Mouse (Mus musculus) heart, embryonic 14.5 days (tissue): ENCODE results near the gene Nkg7. TPM values are rescaled to one million over a fixed set of nuclear protein-coding genes. Genes with fewer than 3 reads are reported as not detected.

Experiments used
- ATAC-seq: fragments of 200-750 bp; cut with Nextera tagmentation; 2 replicates; pipeline ENCODE4 v1.8.0; 2017; ENCODE audit warnings: low read depth, moderate TSS enrichment; ENCODE audit not compliant: insufficient number of reproducible peaks, insufficient read depth, low FRiP score
- H3K27ac ChIP-seq, 2 experiments: fragments of 200-500 bp in 1 of 2; fragments of 300-500 bp in 1 of 2; sonication (generic) in 1 of 2; replicated peaks in 1 of 2; 2 replicates each; pipeline ENCODE4 v1.5.1; 2012 to 2014; ENCODE audit warnings: low read depth in 2 of 2, low read length in 2 of 2, control low read depth in 1 of 2, mild to moderate bottlenecking in 1 of 2, mixed read lengths in 1 of 2; ENCODE audit not compliant: control insufficient read depth in 1 of 2, insufficient read depth in 1 of 2
- H3K27me3 ChIP-seq: fragments of 300-500 bp; sonication (generic); 2 replicates; pipeline ENCODE4 v1.6.1; 2014; ENCODE audit warnings: mild to moderate bottlenecking, low read length, control low read depth; ENCODE audit not compliant: control insufficient read depth, insufficient read depth
- H3K36me3 ChIP-seq: fragments of 300-500 bp; sonication (generic); 2 replicates; pipeline ENCODE4 v1.6.1; 2014; ENCODE audit warnings: mild to moderate bottlenecking, control low read depth, low read length, mixed read lengths; ENCODE audit not compliant: control insufficient read depth, insufficient read depth
- H3K4me1 ChIP-seq, 2 experiments: fragments of 200-500 bp in 1 of 2; fragments of 300-500 bp in 1 of 2; sonication (generic) in 1 of 2; 2 replicates each; pipeline ENCODE4 v1.6.1; 2012 to 2014; ENCODE audit warnings: low read length in 2 of 2, control low read depth in 1 of 2, mixed read lengths in 1 of 2; ENCODE audit not compliant: control insufficient read depth in 2 of 2, insufficient read depth in 2 of 2
- H3K4me2 ChIP-seq: fragments of 300-500 bp; sonication (generic); 2 replicates; pipeline ENCODE4 v1.6.1; 2014; ENCODE audit warnings: mild to moderate bottlenecking, low read length
- H3K4me3 ChIP-seq, 2 experiments: fragments of 200-500 bp in 1 of 2; fragments of 300-500 bp in 1 of 2; sonication (generic) in 1 of 2; 2 replicates each; pipeline ENCODE4 v1.5.1; 2012 to 2014; ENCODE audit warnings: low read length in 2 of 2, mild to moderate bottlenecking in 2 of 2, control low read depth in 1 of 2, low read depth in 1 of 2, moderate library complexity in 1 of 2; ENCODE audit not compliant: control insufficient read depth in 1 of 2, insufficient read depth in 1 of 2
- H3K9ac ChIP-seq: fragments of 300-500 bp; sonication (generic); 2 replicates; pipeline ENCODE4 v1.6.1; 2014; ENCODE audit warnings: mild to moderate bottlenecking, low read length
- H3K9me3 ChIP-seq: fragments of 300-500 bp; sonication (generic); 2 replicates; pipeline ENCODE4 v1.6.1; 2016; ENCODE audit warnings: low read length, control low read depth; ENCODE audit not compliant: control insufficient read depth
- whole genome bisulfite sequencing: fragments of 180-500 bp; shearing (Covaris S2); extraction: QIAGEN DNeasy Blood & Tissue Kit; methylation state at CpG from one replicate; pipeline ENCODE4 v1.1.7; 2014; 5-methylcytosine and 5-hydroxymethylcytosine counted together
- polyA plus RNA-seq: library from polyadenylated mRNA; unstranded; fragments of >200 nt; fragmentation: Nextera tagmentation; extraction: Ambion mirVana; gene quantifications from 2 replicates; pipeline ENCODE4 v1.2.1, GENCODE M21; 2014

Nkg7 gene
- polyA plus RNA-seq, 1 experiment from 2014 or later: 0.30 TPM

- Histone ChIP-seq H3K4me2 (no peak within 1 kb of the TSS), H3K27me3 (no peaks in the 10 kb centered on the region; the same call in 1 of the 2 replicates), H3K4me3 (no peak within 1 kb of the TSS), H3K36me3 (peaks cover 3% of the 10 kb centered on the region), H3K9ac (no peak within 1 kb of the TSS), H3K9me3 (no peaks in the 10 kb centered on the region), H3K27ac (no peak within 1 kb of the TSS), H3K4me1 (peaks cover 7 to 11% of the 10 kb centered on the region in 2 experiments; a peak in 1 of 4 replicates)
- ATAC-seq: no peak
- 60% methylated on average over 4 of the region's 4 CpGs for WGBS
These were observed 26.0 kb downstream of the Nkg7 start, which contains the start of gene Vsig10l for GRCm38 (mm10) chr7:43462851-43463250. Gene Vsig10l (plus strand): TSS chr7:43463151.

DNA sequence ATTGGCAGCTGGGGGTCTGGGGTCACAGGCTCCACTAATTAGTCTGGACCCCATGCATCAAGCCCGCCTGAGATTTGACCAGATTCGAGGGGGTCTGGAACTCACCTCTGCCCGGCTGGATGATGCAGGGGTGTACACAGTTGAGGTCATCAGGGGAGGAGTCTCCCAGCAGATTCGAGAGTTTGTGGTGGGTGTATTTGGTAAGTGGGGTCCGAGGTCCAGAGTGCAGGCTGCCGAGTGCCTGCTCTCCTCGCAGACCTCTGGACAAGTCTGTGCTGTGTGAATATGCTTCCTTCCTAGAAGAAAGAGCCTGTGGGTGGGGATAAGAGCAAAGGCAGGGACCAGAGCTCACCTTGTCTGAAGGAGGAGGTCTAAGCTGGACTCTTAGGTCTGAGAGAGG lies 27.1 kb downstream of the Nkg7 start:
- H3K36me3 ChIP-seq: no peaks in the 10 kb centered on the region
- H3K4me2 ChIP-seq: no peak overlapping the region
- no peak overlapping the region for H3K4me3 ChIP-seq
- no peak overlapping the region for H3K27ac ChIP-seq
- peaks cover 7 to 11% of the 10 kb centered on the region in 2 experiments; a peak in 1 of 4 replicates for H3K4me1 ChIP-seq
- H3K9me3 ChIP-seq: no peaks in the 10 kb centered on the region
- H3K9ac ChIP-seq: no peak overlapping the region
- ATAC-seq: no peak
- 80% methylated on average over 7 of the region's 7 CpGs for WGBS
- no peaks in the 10 kb centered on the region; the same call in 1 of the 2 replicates for H3K27me3 ChIP-seq

DNA sequence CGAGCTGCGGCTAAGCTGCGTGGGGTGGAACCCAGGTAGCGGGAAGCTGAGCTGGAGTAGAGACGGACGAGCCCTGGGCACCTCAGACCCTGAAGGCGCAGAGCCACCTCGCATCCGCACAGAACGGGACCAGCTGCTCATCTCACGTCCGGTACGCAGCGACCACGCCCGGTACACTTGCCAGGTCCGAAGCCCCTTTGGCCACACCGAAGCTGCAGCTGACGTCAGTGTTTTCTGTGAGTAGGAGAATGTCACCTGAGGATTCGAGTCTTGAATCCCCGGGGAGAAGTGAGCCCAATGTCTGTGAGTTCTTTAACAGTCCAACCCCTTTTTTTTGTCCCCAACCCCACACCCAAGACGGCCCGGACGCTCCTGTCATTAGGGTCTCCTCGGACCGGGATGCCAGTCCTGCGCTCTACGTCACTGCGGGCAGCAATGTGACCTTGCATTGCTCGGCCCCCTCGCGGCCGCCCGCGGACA lies 28.0 kb downstream of the Nkg7 start:
- Histone ChIP-seq H3K27me3 (no peaks in the 10 kb centered on the region; the same call in 1 of the 2 replicates), H3K9me3 (no peaks in the 10 kb centered on the region), H3K4me2 (peak overlapping the region; percentile 96), H3K27ac (no peak overlapping the region), H3K9ac (peak overlapping the region; percentile 67), H3K4me3 (peak overlapping the region; percentile 44 to 50), H3K4me1 (peaks cover 7 to 11% of the 10 kb centered on the region in 2 experiments; a peak in 1 of 4 replicates), H3K36me3 (no peaks in the 10 kb centered on the region)
- peak; percentile 78 for ATAC-seq
- 7% methylated on average over 35 of the region's 35 CpGs for WGBS

DNA sequence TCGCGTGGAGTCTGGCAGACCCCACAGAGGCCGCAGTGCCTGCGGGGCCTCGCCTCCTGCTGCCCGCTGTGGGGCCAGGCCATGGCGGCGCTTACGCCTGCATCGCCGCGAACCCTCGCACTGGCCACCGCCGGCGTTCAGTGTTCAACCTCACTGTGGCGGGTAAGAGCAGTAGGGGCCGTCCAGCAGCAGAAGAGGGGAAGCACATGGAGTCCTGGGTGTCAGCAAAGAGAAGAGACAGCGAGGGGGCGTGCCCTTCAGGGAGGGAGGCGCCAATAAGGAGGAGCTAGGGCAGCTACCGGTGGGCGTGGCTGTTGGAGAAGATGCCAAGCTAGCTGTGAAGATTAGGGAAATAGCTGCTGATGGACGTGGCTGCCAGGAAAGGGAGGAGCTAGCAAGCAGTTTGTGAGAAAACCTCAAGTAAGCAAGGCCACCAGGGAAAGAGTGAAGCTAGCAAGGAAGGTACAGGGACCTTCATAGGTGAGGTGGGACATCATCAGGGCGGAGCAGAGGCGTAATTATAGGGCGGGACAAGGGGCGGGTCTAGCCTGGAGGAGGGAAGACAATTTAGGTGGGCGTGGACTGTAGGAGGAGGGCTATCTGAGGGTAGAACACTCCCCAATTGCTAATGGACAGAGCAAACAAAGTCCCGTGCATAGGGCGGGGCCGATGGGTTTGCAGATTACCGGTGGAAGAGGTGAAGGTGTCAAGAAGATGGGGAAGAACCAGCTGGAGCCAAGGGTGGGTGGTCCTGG lies 28.6 kb downstream of the Nkg7 start:
- H3K27me3 ChIP-seq: no peaks in the 10 kb centered on the region; the same call in 1 of the 2 replicates
- WGBS: under 1% methylated on average over 33 of the region's 33 CpGs
- H3K9ac ChIP-seq: peak overlapping the region; percentile 67
- H3K4me3 ChIP-seq: peak overlapping the region; percentile 44 to 50
- H3K4me1 ChIP-seq: peaks cover 7 to 11% of the 10 kb centered on the region in 2 experiments; a peak in 1 of 4 replicates
- H3K27ac ChIP-seq: 0 out of 4 replicates have a peak overlapping the region, but pooled peaks of 1 of the 2 experiments have one; percentile 1
- no peaks in the 10 kb centered on the region for H3K9me3 ChIP-seq
- no peaks in the 10 kb centered on the region for H3K36me3 ChIP-seq
- ATAC-seq: peak; percentile 76
- H3K4me2 ChIP-seq: peak overlapping the region; percentile 96

GRCm38 (mm10) chr7:43466099-43466694 lies 29.3 kb downstream of the Nkg7 start:
- Histone ChIP-seq H3K4me1 (peaks cover 7 to 11% of the 10 kb centered on the region in 2 experiments; a peak in 1 of 4 replicates), H3K4me2 (peak overlapping the region; percentile 96), H3K36me3 (no peaks in the 10 kb centered on the region), H3K27me3 (no peaks in the 10 kb centered on the region; the same call in 1 of the 2 replicates), H3K9me3 (no peaks in the 10 kb centered on the region), H3K4me3 (peak overlapping the region; percentile 44 to 50), H3K9ac (peak overlapping the region; percentile 67), H3K27ac (0 out of 4 replicates have a peak overlapping the region, but pooled peaks of 1 of the 2 experiments have one; percentile 1)
- under 1% methylated on average over 33 of the region's 33 CpGs for WGBS
- ATAC-seq: peak; percentile 62

- Histone ChIP-seq H3K9me3 (no peaks in the 10 kb centered on the region), H3K27me3 (peaks cover 10% of the 10 kb centered on the region), H3K27ac (no peak overlapping the region), H3K4me1 (peaks cover 5 to 8% of the 10 kb centered on the region in 2 experiments; a peak in 1 of 4 replicates), H3K9ac (no peak overlapping the region), H3K4me3 (no peak overlapping the region), H3K36me3 (no peaks in the 10 kb centered on the region), H3K4me2 (no peak overlapping the region)
- 41% methylated on average over 8 of the region's 8 CpGs for WGBS
- no peak for ATAC-seq
These were observed 33.5 kb downstream of the Nkg7 start for GRCm38 (mm10) chr7:43470373-43470772.

DNA sequence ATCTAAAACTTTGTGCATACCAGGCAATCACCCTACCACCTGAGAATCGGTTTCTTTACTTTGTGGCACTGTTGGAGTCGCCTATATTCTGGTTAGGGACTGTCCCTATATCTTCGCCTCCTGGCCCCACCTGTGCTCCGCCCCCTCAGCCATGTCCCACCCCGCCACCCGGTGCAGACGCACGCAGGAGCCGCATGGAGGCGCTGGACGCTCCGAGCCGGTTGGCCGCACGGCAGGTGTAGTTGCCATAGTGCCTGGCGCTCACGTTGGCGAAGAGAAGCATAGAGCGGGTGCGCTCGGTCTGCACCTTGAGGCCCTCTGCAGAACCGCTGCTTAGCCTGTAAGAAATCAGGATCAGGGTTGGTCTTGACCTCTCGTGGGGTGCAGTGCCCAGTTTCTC lies 38.8 kb downstream of the Nkg7 start:
- Histone ChIP-seq H3K4me3 (no peak overlapping the region), H3K36me3 (no peaks in the 10 kb centered on the region), H3K27me3 (peaks cover 47% of the 10 kb centered on the region), H3K9ac (no peak overlapping the region), H3K27ac (no peak overlapping the region), H3K9me3 (no peaks in the 10 kb centered on the region), H3K4me2 (no peak overlapping the region), H3K4me1 (no peaks in the 10 kb centered on the region)
- WGBS: 7% methylated on average over 23 of the region's 23 CpGs
- ATAC-seq: no peak
